Mouse (Mus musculus) spleen, adult 2 months (tissue): Measurements from ENCODE around the gene Nelfb.

Experiments used
- CTCF ChIP-seq: fragments of 200-500 bp; IDR thresholded peaks from 2 replicates; pipeline ENCODE4 v1.5.1; 2011; ENCODE audit warnings: mild to moderate bottlenecking, inconsistent platforms; ENCODE audit not compliant: insufficient read depth, insufficient read length, insufficient replicate concordance; ENCODE audit errors: extremely low read depth
- POLR2A ChIP-seq: fragments of 200-500 bp; IDR thresholded peaks from 2 replicates; pipeline ENCODE4 v1.6.1; 2011; ENCODE audit warnings: low read depth, low read length, inconsistent platforms

- TF ChIP-seq POLR2A (no peak; the same call in 1 of the 2 replicates), CTCF (no peak)
Observed at GRCm38 (mm10) chr2:25195211-25196156, 15.8 kb downstream of the Nelfb start.
